Mouse (Mus musculus) sigmoid colon, adult 10 weeks (tissue): ENCODE results near the gene Sfta2. TPM values are rescaled to one million over a fixed set of nuclear protein-coding genes. Genes with fewer than 3 reads are reported as not detected.

ENCODE experiments used
- polyA plus RNA-seq: library from polyadenylated mRNA; stranded (reverse); fragments of 350-450 nt; fragmentation: Illumina TruSeq; extraction: RNeasy Lipid Tissue Mini Kit (QIAGEN cat#74804); gene quantifications from one replicate; pipeline ENCODE4 v1.2.3, GENCODE M21; 2014; ENCODE audit warnings: low read depth, low replicate concordance

Gene Sfta2
- polyA plus RNA-seq = not detected

GRCm38 (mm10) chr17:35601249-35601648 is at the start of gene Sfta2:
Gene Sfta2, plus strand, starts transcription at chr17:35601549.

GRCm38 (mm10) chr17:35551881-35552414 is 49.4 kb upstream of the Sfta2 start, which contains the start of gene Cdsn:
Gene Cdsn, plus strand, starts transcription at chr17:35552128.

GRCm38 (mm10) chr17:35567150-35567549 is 34.2 kb upstream of the Sfta2 start, which contains the start of gene 2300002M23Rik:
Gene 2300002M23Rik, plus strand, starts transcription at chr17:35567450.

GRCm38 (mm10) chr17:35626537-35626936 is 25.2 kb downstream of the Sfta2 start, which contains the start of gene Gm9573:
Gene Gm9573, minus strand, starts transcription at chr17:35626637.

GRCm38 (mm10) chr17:35643609-35644236 is 42.4 kb downstream of the Sfta2 start, which contains the start of gene Mucl3:
Gene Mucl3, minus strand, starts transcription at chr17:35643695.

GRCm38 (mm10) chr17:35667334-35668065 is 66.2 kb downstream of the Sfta2 start, which contains the start of gene Vars2:
Gene Vars2, minus strand, starts transcription at chr17:35667592.

GRCm38 (mm10) chr17:35673416-35674035 is 72.2 kb downstream of the Sfta2 start, which contains the start of gene Gtf2h4:
Gene Gtf2h4, minus strand, starts transcription at chr17:35673739.

Other genes with a start within 250 kb of the Sfta2 start
- gene H2-Q4, start 221.9 kb upstream of the Sfta2 start, polyA plus RNA-seq = 34.4 TPM
- gene H2-Q6, start 176.7 kb upstream of the Sfta2 start, polyA plus RNA-seq = 7.1 TPM
- gene H2-Q7, start 162.4 kb upstream of the Sfta2 start, polyA plus RNA-seq = 12.5 TPM
- gene H2-Q10, start 131.5 kb upstream of the Sfta2 start, polyA plus RNA-seq = 3.2 TPM
- not detected for gene Pou5f1, start 95.5 kb upstream of the Sfta2 start, polyA plus RNA-seq
- gene Tcf19, start 84.7 kb upstream of the Sfta2 start, polyA plus RNA-seq = 2.7 TPM
- 4.6 TPM for gene Cchcr1, start 84.4 kb upstream of the Sfta2 start, polyA plus RNA-seq
- not detected for gene Psors1c2, start 68.3 kb upstream of the Sfta2 start, polyA plus RNA-seq
- not detected for gene Cdsn, start 49.4 kb upstream of the Sfta2 start, polyA plus RNA-seq
- gene 2300002M23Rik, start 34.1 kb upstream of the Sfta2 start, polyA plus RNA-seq = not detected
- not detected for gene Gm9573, start 25.1 kb downstream of the Sfta2 start, polyA plus RNA-seq
- not detected for gene Mucl3, start 42.1 kb downstream of the Sfta2 start, polyA plus RNA-seq
- 0.28 TPM for gene Vars2, start 66.0 kb downstream of the Sfta2 start, polyA plus RNA-seq
- 2.5 TPM for gene Gtf2h4, start 72.2 kb downstream of the Sfta2 start, polyA plus RNA-seq
- gene Ddr1, start 103.1 kb downstream of the Sfta2 start, polyA plus RNA-seq = 7.5 TPM
- 3.5 TPM for gene Ier3, start 220.1 kb downstream of the Sfta2 start, polyA plus RNA-seq
- 8.4 TPM for gene Flot1, start 221.7 kb downstream of the Sfta2 start, polyA plus RNA-seq
- 32.5 TPM for gene Tubb5, start 236.8 kb downstream of the Sfta2 start, polyA plus RNA-seq
- 12.7 TPM for gene Mdc1, start 240.0 kb downstream of the Sfta2 start, polyA plus RNA-seq